Mouse (Mus musculus): ENCODE measurements around the gene Strap. TPM values are rescaled to one million over a fixed set of nuclear protein-coding genes. Genes with fewer than 3 reads are reported as not detected.

Strap gene
- total RNA-seq, 2 experiments from 2014 or later = 78.8 to 88.3 TPM

- intact Hi-C loops (cut with DNase I) = no loop called here
- DNase-seq = no peak
These were observed 36.9 kb downstream of the Strap start for GRCm38 (mm10) chr6:137771621-137772250.

GRCm38 (mm10) chr6:137772918-137773636, 38.2 kb downstream of the Strap start:
- DNase-seq = no peak
- intact Hi-C loops (cut with DNase I) = no loop called here

GRCm38 (mm10) chr6:137773637-137774028, 38.8 kb downstream of the Strap start:
- intact Hi-C loops (cut with DNase I) = no loop called here
- DNase-seq = no peak

- DNase-seq = no peak
- intact Hi-C loops (cut with DNase I) = no loop called here
These were observed 39.3 kb downstream of the Strap start for GRCm38 (mm10) chr6:137774166-137774565.

GRCm38 (mm10) chr6:137775159-137775558, 40.3 kb downstream of the Strap start:
- no peak for DNase-seq
- intact Hi-C loops (cut with DNase I) = no loop called here

- intact Hi-C loops (cut with DNase I) = no loop called here
- no peak for DNase-seq
These were observed 42.1 kb downstream of the Strap start for GRCm38 (mm10) chr6:137776981-137777380.

- intact Hi-C loops (cut with DNase I) = no loop called here
- DNase-seq = no peak
These were observed 49.2 kb downstream of the Strap start for GRCm38 (mm10) chr6:137783899-137784637.

- intact Hi-C loops (cut with DNase I) = no loop called here
- no peak for DNase-seq
These were observed 54.2 kb downstream of the Strap start for GRCm38 (mm10) chr6:137788976-137789590.

- DNase-seq = no peak
- intact Hi-C loops (cut with DNase I) = no loop called here
These were observed 54.8 kb downstream of the Strap start for GRCm38 (mm10) chr6:137789658-137790057.

- intact Hi-C loops (cut with DNase I) = no loop called here
- DNase-seq = no peak
These were observed 60.6 kb downstream of the Strap start for GRCm38 (mm10) chr6:137795494-137795893.

- intact Hi-C loops (cut with DNase I) = loop anchor here (2.0 kb wide), 1 partner anchor 356 kb away; no protein-coding TSS in a partner anchor
- peak in 1 of 2 experiments; percentile 7 for DNase-seq
These were observed 62.0 kb downstream of the Strap start for GRCm38 (mm10) chr6:137796596-137797567.

- intact Hi-C loops (cut with DNase I) = no loop called here
These were observed 64.4 kb downstream of the Strap start for GRCm38 (mm10) chr6:137799253-137799652.

More at GRCm38 (mm10) chr6:137799253-137799652, 64.4 kb downstream of the Strap start:
- DNase-seq = no peak

Other genes with a start within 250 kb of the Strap start
- gene Eps8, start 80.2 kb upstream of the Strap start, total RNA-seq (2021) = 10 to 100 TPM; 19.7 to 20.6 TPM
- gene Dera, start 19.5 kb downstream of the Strap start, total RNA-seq (2021) = 10 to 100 TPM; 10.2 to 10.9 TPM